Mouse (Mus musculus) liver, embryonic 14.5 days (tissue): ENCODE results near the gene Mynn.

ENCODE experiments used
- CTCF ChIP-seq: IDR thresholded peaks from 2 replicates; pipeline ENCODE4 v1.5.1; 2016; ENCODE audit warnings: antibody characterized with exemption, low read depth, control low read depth
- EP300 ChIP-seq: IDR thresholded peaks from 2 replicates; pipeline ENCODE4 v1.6.1; 2016; ENCODE audit warnings: antibody characterized with exemption, low read depth

- TF ChIP-seq CTCF: no peak
- TF ChIP-seq EP300: no peak
Measured at GRCm38 (mm10) chr3:30553741-30554140, 48.1 kb upstream of the Mynn start.
